Mouse (Mus musculus) ES-Bruce4 (cell line): ENCODE results near the gene Ercc4. TPM values are rescaled to one million over a fixed set of nuclear protein-coding genes. Genes with fewer than 3 reads are reported as not detected.

Experiments
- H3K27ac ChIP-seq: 2 replicates; pipeline ENCODE4 v1.5.1; 2012; ENCODE audit warnings: low read length, inconsistent platforms; ENCODE audit not compliant: insufficient read depth
- H3K27me3 ChIP-seq: 2 replicates; pipeline ENCODE4 v1.6.1; 2012; ENCODE audit warnings: mild to moderate bottlenecking, low read length, inconsistent platforms; ENCODE audit not compliant: control insufficient read depth, poor library complexity, insufficient read depth, severe bottlenecking
- H3K36me3 ChIP-seq: 2 replicates; pipeline ENCODE4 v1.6.1; 2012; ENCODE audit warnings: inconsistent platforms, mild to moderate bottlenecking, low read length, moderate library complexity; ENCODE audit not compliant: control insufficient read depth, poor library complexity, insufficient read depth, severe bottlenecking
- H3K4me1 ChIP-seq: one replicate; pipeline ENCODE4 v1.8.1; 2011; ENCODE audit warnings: low read length; ENCODE audit not compliant: control insufficient read depth, insufficient read depth
- H3K4me3 ChIP-seq: 2 replicates; pipeline ENCODE4 v1.5.1; 2011; ENCODE audit warnings: low read depth, mild to moderate bottlenecking, low read length
- H3K9ac ChIP-seq: 2 replicates; pipeline ENCODE4 v1.6.1; 2012; ENCODE audit warnings: low read depth, mild to moderate bottlenecking, inconsistent platforms; ENCODE audit not compliant: poor library complexity, severe bottlenecking
- H3K9me3 ChIP-seq: replicated peaks from 2 replicates; pipeline ENCODE4 v1.6.1; 2012; ENCODE audit warnings: mild to moderate bottlenecking, low read length, inconsistent platforms; ENCODE audit not compliant: control insufficient read depth, poor library complexity, insufficient read depth, severe bottlenecking
- CTCF ChIP-seq: IDR thresholded peaks from one replicate; pipeline ENCODE4 v1.8.1; 2011; ENCODE audit warnings: low read depth, low read length
- EP300 ChIP-seq: IDR thresholded peaks from 2 replicates; pipeline ENCODE4 v1.6.1; 2011; ENCODE audit warnings: low read depth, low read length; ENCODE audit not compliant: insufficient read depth
- POLR2A ChIP-seq: IDR thresholded peaks from one replicate; pipeline ENCODE4 v1.8.1; 2011; ENCODE audit warnings: low read length; ENCODE audit not compliant: insufficient read depth
- polyA plus RNA-seq: library from polyadenylated mRNA; stranded (reverse); fragments of >200 nt; gene quantifications from 2 replicates; pipeline ENCODE4 v1.2.4, GENCODE M21; 2011; ENCODE audit warnings: low read depth; ENCODE audit not compliant: missing spikeins, insufficient read depth, insufficient read length

The Ercc4 gene
- polyA plus RNA-seq, 1 experiment = 12.4 TPM

GRCm38 (mm10) chr16:13144682-13145410 lies 35.4 kb downstream of the Ercc4 start:
- H3K4me1 ChIP-seq = no peaks in the 10 kb centered on the region
- no peaks in the 10 kb centered on the region for H3K9me3 ChIP-seq
- H3K27ac ChIP-seq = no peak overlapping the region
- TF ChIP-seq EP300 (no peak), CTCF (peak; percentile 16)
- no peak overlapping the region for H3K4me3 ChIP-seq
- H3K27me3 ChIP-seq = no peaks in the 10 kb centered on the region
- no peak overlapping the region for H3K9ac ChIP-seq
- 0 out of 2 replicates have a peak, but pooled peaks cover 4% of the 10 kb centered on the region for H3K36me3 ChIP-seq

- H3K27ac ChIP-seq = no peak overlapping the region
- H3K4me3 ChIP-seq = no peak overlapping the region
- H3K4me1 ChIP-seq = no peaks in the 10 kb centered on the region
- H3K9me3 ChIP-seq = no peaks in the 10 kb centered on the region
- 0 out of 2 replicates have a peak, but pooled peaks cover 4% of the 10 kb centered on the region for H3K36me3 ChIP-seq
- H3K27me3 ChIP-seq = no peaks in the 10 kb centered on the region
- H3K9ac ChIP-seq = no peak overlapping the region
- TF ChIP-seq EP300 (no peak), POLR2A (no peak), CTCF (no peak)
Measured at GRCm38 (mm10) chr16:13146231-13146630, 36.7 kb downstream of the Ercc4 start.

- TF ChIP-seq POLR2A (no peak), EP300 (no peak), CTCF (no peak)
- H3K4me1 ChIP-seq = peaks cover 2% of the 10 kb centered on the region
- no peak overlapping the region for H3K9ac ChIP-seq
- no peak overlapping the region for H3K27ac ChIP-seq
- 0 out of 2 replicates have a peak, but pooled peaks cover 4% of the 10 kb centered on the region for H3K36me3 ChIP-seq
- H3K27me3 ChIP-seq = no peaks in the 10 kb centered on the region
- H3K9me3 ChIP-seq = no peaks in the 10 kb centered on the region
- peak overlapping the region; percentile 8 for H3K4me3 ChIP-seq
Measured at GRCm38 (mm10) chr16:13147810-13148555, 38.5 kb downstream of the Ercc4 start.

- Histone ChIP-seq H3K27me3 (no peaks in the 10 kb centered on the region), H3K4me1 (peaks cover 2% of the 10 kb centered on the region), H3K4me3 (no peak overlapping the region), H3K9me3 (no peaks in the 10 kb centered on the region), H3K36me3 (0 out of 2 replicates have a peak, but pooled peaks cover 4% of the 10 kb centered on the region), H3K9ac (no peak overlapping the region), H3K27ac (no peak overlapping the region)
- no peak for TF ChIP-seq POLR2A
- TF ChIP-seq CTCF = no peak
- no peak for TF ChIP-seq EP300
Measured at GRCm38 (mm10) chr16:13149950-13150349, 40.5 kb downstream of the Ercc4 start.

GRCm38 (mm10) chr16:13150790-13151189 lies 41.3 kb downstream of the Ercc4 start:
- H3K27ac ChIP-seq = no peak overlapping the region

GRCm38 (mm10) chr16:13152475-13152874 lies 43.0 kb downstream of the Ercc4 start:
- H3K27ac ChIP-seq = no peak overlapping the region
- no peaks in the 10 kb centered on the region for H3K27me3 ChIP-seq
- 0 out of 2 replicates have a peak, but pooled peaks cover 4% of the 10 kb centered on the region for H3K36me3 ChIP-seq
- TF ChIP-seq EP300 (no peak), POLR2A (no peak), CTCF (no peak)
- H3K4me3 ChIP-seq = no peak overlapping the region
- H3K4me1 ChIP-seq = peaks cover 2% of the 10 kb centered on the region
- no peak overlapping the region for H3K9ac ChIP-seq
- H3K9me3 ChIP-seq = no peaks in the 10 kb centered on the region

More at GRCm38 (mm10) chr16:13150790-13151189, 41.3 kb downstream of the Ercc4 start:
- Histone ChIP-seq H3K27me3 (no peaks in the 10 kb centered on the region), H3K9me3 (no peaks in the 10 kb centered on the region), H3K4me1 (peaks cover 2% of the 10 kb centered on the region), H3K36me3 (0 out of 2 replicates have a peak, but pooled peaks cover 4% of the 10 kb centered on the region), H3K4me3 (no peak overlapping the region), H3K9ac (no peak overlapping the region)
- TF ChIP-seq CTCF (no peak), POLR2A (no peak), EP300 (no peak)
